Mouse (Mus musculus) layer of hippocampus, postnatal 25 days (tissue): ENCODE results near the gene Hmgb4. TPM values are rescaled to one million over a fixed set of nuclear protein-coding genes. Genes with fewer than 3 reads are reported as not detected.

Experiments used
- DNase-seq, 2 experiments: peaks; one replicate each; pipeline ENCODE4 v3.0.0; 2022; ENCODE audit warnings: mixed read lengths in 2 of 2, low spot score in 1 of 2; ENCODE audit errors: extremely low spot score in 1 of 2
- total RNA-seq, 2 experiments: library from RNA; stranded (reverse); gene quantifications; 2 replicates each; pipeline ENCODE4 v1.2.3; 2021

Hmgb4 gene
- total RNA-seq, 2 experiments from 2014 or later = not detected

GRCm38 (mm10) chr4:128227377-128228316, 33.1 kb downstream of the Hmgb4 start:
- no peak for DNase-seq

- DNase-seq = no peak
Observed at GRCm38 (mm10) chr4:128224453-128224852, 36.3 kb downstream of the Hmgb4 start.

- no peak for DNase-seq
Observed at GRCm38 (mm10) chr4:128217991-128218595, 42.7 kb downstream of the Hmgb4 start.
